Mouse (Mus musculus) 3134 (cell line): Measurements from ENCODE around the gene Paxbp1.
A peak's percentile ranks its signal among the peaks of the same experiment; 100 is the strongest.

Experiments
- DNase-seq: peaks from one replicate; pipeline ENCODE4 v3.0.0-alpha.2; 2011; ENCODE audit warnings: low spot score; ENCODE audit not compliant: insufficient read length; ENCODE audit errors: extremely low read depth

Paxbp1 gene

GRCm38 (mm10) chr16:91001098-91001497 lies 43.2 kb downstream of the Paxbp1 start:
- DNase-seq: no peak

GRCm38 (mm10) chr16:90999827-91000226 lies 44.5 kb downstream of the Paxbp1 start:
- DNase-seq: no peak

DNA sequence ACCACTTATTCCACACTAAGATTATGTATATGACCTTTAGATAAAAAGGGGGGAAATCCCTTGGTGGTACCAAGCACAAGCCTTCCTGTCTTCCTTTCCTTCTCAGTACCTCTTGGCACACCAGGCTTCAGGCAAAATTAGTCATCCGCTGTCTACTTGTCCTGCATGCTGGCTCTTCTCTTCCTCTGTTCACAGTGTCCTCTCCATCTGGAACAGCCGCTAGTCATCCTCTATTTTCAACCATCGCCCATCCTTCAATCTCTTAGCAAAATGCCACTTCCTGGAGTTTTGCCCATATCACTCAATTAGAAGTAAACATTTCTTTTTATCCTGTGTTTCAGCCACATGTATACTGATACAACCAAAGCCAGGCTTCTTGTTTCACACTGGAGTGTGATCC lies 46.5 kb downstream of the Paxbp1 start:
- no peak for DNase-seq

- no peak for DNase-seq
Measured at GRCm38 (mm10) chr16:90996327-90997243, 47.8 kb downstream of the Paxbp1 start.

- DNase-seq: no peak
Measured at GRCm38 (mm10) chr16:90995498-90995897, 48.8 kb downstream of the Paxbp1 start.

DNA sequence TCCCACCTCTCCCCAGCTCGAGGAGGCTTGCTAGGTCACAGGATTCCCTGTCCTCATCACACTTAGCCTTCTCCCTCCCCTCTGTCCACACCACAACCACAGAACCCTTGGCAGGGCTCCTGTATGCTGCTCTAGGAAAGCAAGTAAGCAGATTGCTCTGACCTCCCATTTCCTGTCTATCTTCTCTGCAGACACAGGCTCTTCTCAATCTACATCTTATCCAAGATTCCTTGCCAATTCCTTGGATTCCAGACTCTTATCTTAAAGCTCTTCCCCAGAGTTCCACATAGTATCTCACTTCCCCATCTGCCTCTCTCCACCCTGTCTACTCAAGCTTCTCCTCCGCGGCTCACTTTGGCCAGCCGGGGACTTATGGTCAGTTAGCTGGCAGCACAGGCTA lies 49.3 kb downstream of the Paxbp1 start:
- DNase-seq: peak; percentile 53

DNA sequence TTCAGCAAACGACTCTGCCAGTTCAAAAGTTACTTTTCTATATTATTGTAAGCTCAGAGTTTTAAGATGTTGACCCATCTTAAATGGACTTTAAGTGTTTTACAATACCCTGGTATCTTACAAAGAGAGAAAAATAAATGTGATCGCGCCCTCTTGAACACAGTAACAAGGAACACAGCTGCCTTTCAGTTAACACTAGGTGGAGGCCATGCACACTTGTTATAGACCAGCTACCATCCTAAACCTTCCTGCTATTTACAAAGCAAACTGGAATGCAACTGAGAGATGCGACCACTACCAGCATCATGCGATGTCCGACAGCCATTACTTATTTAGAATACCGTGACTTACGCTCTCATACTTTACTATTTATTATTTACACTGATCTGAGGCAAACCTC lies 55.2 kb downstream of the Paxbp1 start:
- no peak for DNase-seq

DNA sequence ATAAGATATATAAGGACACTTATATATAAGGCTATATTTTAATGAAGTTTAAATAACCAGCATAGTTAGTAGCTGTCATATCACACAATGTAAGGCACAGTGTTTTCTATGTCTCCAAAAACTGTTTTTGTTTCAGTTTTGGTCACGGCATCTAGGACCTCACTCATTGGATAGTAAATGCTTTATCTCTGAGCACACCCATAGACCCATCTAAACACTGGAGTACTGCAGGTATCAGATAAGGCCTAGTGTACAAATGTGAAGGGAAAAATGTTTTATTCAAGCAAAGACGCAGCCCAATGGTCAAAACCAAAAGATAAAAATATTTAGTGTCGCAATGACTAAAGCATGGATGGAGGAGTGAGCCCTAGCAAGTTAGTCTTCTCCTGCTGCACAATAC lies 55.7 kb downstream of the Paxbp1 start:
- no peak for DNase-seq

DNA sequence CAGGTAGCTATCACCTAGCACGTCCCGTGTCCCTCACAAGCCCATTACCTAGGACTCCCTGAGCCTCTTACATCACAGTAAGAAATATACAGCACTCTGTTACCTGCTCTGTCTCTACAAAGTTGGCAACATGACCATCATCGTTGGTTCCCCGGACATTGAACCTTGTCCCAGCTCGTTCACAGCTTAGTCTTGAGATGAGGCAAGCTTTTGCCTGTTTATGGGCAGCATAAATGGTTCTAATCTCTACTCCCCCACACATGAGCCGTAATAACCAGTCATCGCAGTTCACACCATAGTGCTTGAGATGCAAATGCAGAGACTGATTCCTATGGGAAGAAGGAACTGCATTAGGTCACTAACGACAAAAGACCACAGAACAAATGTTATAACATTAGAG lies 56.3 kb downstream of the Paxbp1 start:
- DNase-seq: no peak

DNA sequence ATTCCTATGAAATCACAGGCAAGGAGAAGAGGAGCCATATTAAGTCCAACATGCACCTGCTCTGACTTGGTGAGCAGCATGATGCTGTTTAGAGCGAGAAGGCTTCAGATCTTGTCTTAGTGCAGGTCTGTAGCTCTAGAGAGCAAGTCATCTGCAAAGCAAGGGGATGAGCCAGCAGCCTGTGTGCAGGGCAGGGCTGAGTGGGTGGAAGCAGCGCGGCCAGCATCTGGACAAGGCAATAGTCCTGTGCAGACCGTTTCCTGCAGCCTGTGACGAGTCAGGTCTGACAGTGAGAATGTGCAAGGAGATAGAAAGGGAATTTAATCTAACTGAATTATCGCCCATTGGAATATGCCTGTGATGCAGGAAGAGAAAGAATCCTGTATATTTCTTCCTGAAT lies 73.3 kb downstream of the Paxbp1 start:
- DNase-seq: no peak

DNA sequence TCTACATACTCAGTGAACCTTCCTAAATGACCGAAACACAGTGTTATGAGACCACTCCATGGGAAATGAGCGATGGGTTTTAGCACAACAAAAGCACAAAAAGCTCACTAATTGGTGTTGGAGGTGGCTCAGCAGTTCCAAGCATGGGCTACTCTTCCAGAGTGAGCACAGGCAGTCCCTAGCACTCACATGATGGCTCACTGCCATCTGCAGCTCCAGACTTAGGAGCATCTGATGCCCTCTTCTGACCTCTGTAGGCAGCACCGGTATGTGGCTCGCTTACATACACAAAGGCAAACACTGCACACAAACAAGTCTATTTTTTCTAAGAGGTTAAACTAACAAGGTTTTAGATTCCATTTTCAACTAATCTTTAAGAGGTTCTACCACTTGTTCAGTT lies 78.1 kb downstream of the Paxbp1 start:
- DNase-seq: no peak

- DNase-seq: no peak
Measured at GRCm38 (mm10) chr16:90964302-90964701, 80.0 kb downstream of the Paxbp1 start.
